ENCODE assay signal across 17 mouse cellular contexts in the genomic region with DNA sequence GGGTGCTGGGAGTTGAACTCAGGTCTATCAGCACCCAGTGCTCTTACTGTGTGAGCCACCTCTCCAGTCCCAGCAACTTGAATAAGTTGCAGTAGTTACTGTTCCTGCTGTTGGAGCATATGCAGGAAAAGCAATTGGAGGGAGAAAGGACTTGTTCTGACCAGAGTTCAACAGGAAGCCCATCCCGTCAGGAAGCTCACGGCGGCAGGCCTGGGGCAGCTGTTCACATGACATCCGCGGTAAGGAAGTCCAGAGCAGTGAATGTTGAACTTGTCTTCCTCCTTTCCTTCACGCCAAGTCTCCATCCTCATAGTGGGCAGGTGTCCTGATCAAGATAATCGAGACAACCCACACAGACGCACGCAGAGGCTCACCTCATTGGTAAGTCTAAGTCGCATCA.
A peak's percentile ranks its signal among the peaks of the same experiment; 100 is the strongest.
DNase-seq lines count a peak whose midpoint lies in the region; ATAC-seq lines count a peak whose summit lies in the region.
"Had no signal": no experiment of that assay in that cellular context is flagged by ENCODE, and none has a peak within 500 bp of the region (broad histone marks: within the 10 kb centered on the region; RNA-seq: fewer than 3 reads in every experiment).

No protein-coding gene starts in this region.

- H3K9me3 ChIP-seq in neural tube, embryonic 11.5 days (ENCODE audit: control insufficient read depth, low read length): no peaks in the 10 kb centered on the region
- H3K9me3 ChIP-seq in neural tube, embryonic 15.5 days (replicated peaks): no peaks in the 10 kb centered on the region

- no peak overlapping the region for H3K4me3 ChIP-seq in neural tube, embryonic 11.5 days (ENCODE audit: low read depth, low read length)
- no peak overlapping the region for H3K4me3 ChIP-seq in neural tube, embryonic 15.5 days (replicated peaks)
- H3K4me3 ChIP-seq: erythroblast, embryonic 14.5 days had no signal

- no peaks in the 10 kb centered on the region for H3K27me3 ChIP-seq in neural tube, embryonic 11.5 days (ENCODE audit: control insufficient read depth, insufficient read depth, low read length)
- no peaks in the 10 kb centered on the region for H3K27me3 ChIP-seq in neural tube, embryonic 15.5 days (replicated peaks)

- H3K9ac ChIP-seq in neural tube, embryonic 11.5 days (ENCODE audit: low read length): no peak overlapping the region
- no peak overlapping the region for H3K9ac ChIP-seq in neural tube, embryonic 15.5 days (replicated peaks)

- intact Hi-C loops in heart, postnatal 25 days (cut with DNase I): loop anchor here (10.0 kb wide), 1 partner anchor 91 kb away; no protein-coding TSS in a partner anchor

- H3K4me1 ChIP-seq in neural tube, embryonic 11.5 days (ENCODE audit: control insufficient read depth, insufficient read depth, low read length): peaks cover 13% of the 10 kb centered on the region
- H3K4me1 ChIP-seq in neural tube, embryonic 15.5 days: peaks cover 19% of the 10 kb centered on the region

- DNase-seq in adrenal gland, adult 8-10 months: peak; percentile 13
- DNase-seq in adrenal gland, postnatal 25 days: no peak
- peak; percentile 70 for DNase-seq in heart, adult 8-10 months (ENCODE audit: low spot score)
- DNase-seq in heart, postnatal 25 days (ENCODE audit: low spot score): no peak
- DNase-seq in neural tube, embryonic 11.5 days (ENCODE audit: low spot score): peak; percentile 9
- DNase-seq in embryo, embryonic 10 days (ENCODE audit: low spot score): no peak
- no peak for DNase-seq in ovary, postnatal 10 days (ENCODE audit: low spot score)
- DNase-seq: cerebellum, adult 9-10 months; gastrocnemius, postnatal 14 days; layer of hippocampus, postnatal 36 days; lung, postnatal 14 days had no signal

- no peak overlapping the region for H3K27ac ChIP-seq in neural tube, embryonic 11.5 days (ENCODE audit: low read depth, low read length)
- H3K27ac ChIP-seq in neural tube, embryonic 15.5 days (replicated peaks): no peak overlapping the region

- H3K4me2 ChIP-seq in neural tube, embryonic 11.5 days (ENCODE audit: low read depth): no peak overlapping the region
- H3K4me2 ChIP-seq in neural tube, embryonic 15.5 days: no peak overlapping the region
- H3K4me2 ChIP-seq: liver, embryonic 11.5 days; midbrain, embryonic 11.5 days had no signal

- H3K36me3 ChIP-seq in neural tube, embryonic 11.5 days (ENCODE audit: control insufficient read depth, insufficient read depth, low read length): no peaks in the 10 kb centered on the region
- no peaks in the 10 kb centered on the region for H3K36me3 ChIP-seq in neural tube, embryonic 15.5 days

- no peak for ATAC-seq in neural tube, embryonic 11.5 days (ENCODE audit: insufficient read depth, low FRiP score, low TSS enrichment)
- no peak for ATAC-seq in neural tube, embryonic 15.5 days (ENCODE audit: low FRiP score)
- ATAC-seq: activated CD4-positive, CD25-positive, alpha-beta regulatory T cell, adult 4 months; forebrain, embryonic 16.5 days had no signal

- WGBS in neural tube, embryonic 11.5 days: 93% methylated on average over 10 of the region's 10 CpGs
- 88% methylated on average over 10 of the region's 10 CpGs for WGBS in neural tube, embryonic 15.5 days

Comparison
In these comparisons a context has a peak if more than half of its experiments do, and no peak if none do; other contexts are left out.
1. DNase-seq: peak in adrenal gland, adult 8-10 months (single experiment), heart, adult 8-10 months (single experiment) and neural tube, embryonic 11.5 days (single experiment); none in adrenal gland, postnatal 25 days (single experiment), heart, postnatal 25 days (single experiment), embryo, embryonic 10 days (single experiment) and ovary, postnatal 10 days (single experiment).